Mouse (Mus musculus) macrophage (primary cell): ENCODE results near the gene Krtap5-1. TPM values are rescaled to one million over a fixed set of nuclear protein-coding genes. Genes with fewer than 3 reads are reported as not detected.
A peak's percentile ranks its signal among the peaks of the same experiment; 100 is the strongest.
"Not testable (repeated sequence)": the region's sequence is repeated elsewhere in the genome, so short reads cannot be mapped to it uniquely, and the experiment has no call there.

ENCODE experiments used
- H3K27ac ChIP-seq: fragments of 350-480 bp; formaldehyde crosslinking; 2 replicates; pipeline ENCODE4 v1.9.0; 2021
- H3K36me3 ChIP-seq: fragments of 350-480 bp; formaldehyde crosslinking; 2 replicates; pipeline ENCODE4 v1.9.0; 2021; ENCODE audit errors: inconsistent target
- H3K4me3 ChIP-seq: fragments of 350-480 bp; formaldehyde crosslinking; 2 replicates; pipeline ENCODE4 v1.9.0; 2021; ENCODE audit errors: inconsistent target
- H3K79me2 ChIP-seq: fragments of 350-480 bp; formaldehyde crosslinking; 2 replicates; pipeline ENCODE4 v1.9.0; 2021; ENCODE audit errors: inconsistent target
- WGBS: methylation state at CpG from one replicate; pipeline ENCODE4 v1.1.7; 2026; ENCODE audit warnings: inconsistent platforms; ENCODE audit not compliant: missing documents; 5-methylcytosine and 5-hydroxymethylcytosine counted together
- polyA plus RNA-seq: library from polyadenylated mRNA; stranded (reverse); fragments of 250-400 nt; gene quantifications from 3 replicates; pipeline ENCODE4 v1.2.4, GENCODE M21; 2018; ENCODE audit warnings: inconsistent platforms

The Krtap5-1 gene
- polyA plus RNA-seq, 1 experiment from 2014 or later: not detected

DNA sequence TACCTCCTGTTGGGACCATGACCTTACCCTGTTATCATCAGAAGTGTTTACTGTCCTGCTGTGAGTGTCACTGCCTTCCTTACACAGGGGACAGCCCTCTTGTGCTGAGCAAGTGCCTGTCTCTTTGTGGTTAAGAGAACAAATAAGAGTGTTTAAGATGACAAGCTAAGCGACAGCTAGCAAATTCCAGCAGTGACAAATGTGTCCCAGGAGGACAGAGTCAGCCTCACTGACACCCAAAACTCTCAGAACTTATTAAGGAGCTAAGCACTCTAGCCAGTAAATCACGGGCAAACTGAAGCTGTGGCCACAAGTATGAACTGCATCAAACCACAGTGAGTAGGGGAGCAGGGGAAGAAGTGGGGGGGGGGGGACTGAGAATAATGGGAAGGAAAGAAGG is 24.0 kb upstream of the Krtap5-1 start:
- H3K4me3 ChIP-seq: no peak overlapping the region
- no peak overlapping the region for H3K27ac ChIP-seq
- H3K36me3 ChIP-seq: no peaks in the 10 kb centered on the region
- no peaks in the 10 kb centered on the region for H3K79me2 ChIP-seq
- WGBS: 56% methylated on average over 1 of the region's 2 CpGs

DNA sequence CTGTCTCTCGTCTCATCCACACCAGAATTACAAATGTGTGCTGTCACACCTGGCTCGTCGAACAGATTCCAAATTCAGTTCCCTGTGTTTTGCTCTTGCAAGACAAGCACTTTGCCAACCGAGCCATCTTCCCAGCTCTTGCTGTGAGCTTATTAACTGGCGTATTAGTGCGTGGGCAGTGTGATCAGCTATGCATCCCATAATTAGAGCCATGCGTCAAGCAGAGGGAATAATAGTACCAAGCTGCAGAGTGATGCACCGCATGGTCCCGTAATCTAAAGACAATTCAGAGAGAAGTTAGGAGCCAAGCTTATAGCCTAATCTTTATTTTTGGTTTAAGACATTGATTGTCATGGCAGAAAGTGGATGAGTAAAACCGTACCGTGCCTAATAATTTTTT is 22.2 kb upstream of the Krtap5-1 start:
- H3K27ac ChIP-seq: no peak overlapping the region
- 96% methylated on average over 11 of the region's 11 CpGs for WGBS
- H3K36me3 ChIP-seq: no peaks in the 10 kb centered on the region
- H3K4me3 ChIP-seq: no peak overlapping the region
- H3K79me2 ChIP-seq: no peaks in the 10 kb centered on the region

DNA sequence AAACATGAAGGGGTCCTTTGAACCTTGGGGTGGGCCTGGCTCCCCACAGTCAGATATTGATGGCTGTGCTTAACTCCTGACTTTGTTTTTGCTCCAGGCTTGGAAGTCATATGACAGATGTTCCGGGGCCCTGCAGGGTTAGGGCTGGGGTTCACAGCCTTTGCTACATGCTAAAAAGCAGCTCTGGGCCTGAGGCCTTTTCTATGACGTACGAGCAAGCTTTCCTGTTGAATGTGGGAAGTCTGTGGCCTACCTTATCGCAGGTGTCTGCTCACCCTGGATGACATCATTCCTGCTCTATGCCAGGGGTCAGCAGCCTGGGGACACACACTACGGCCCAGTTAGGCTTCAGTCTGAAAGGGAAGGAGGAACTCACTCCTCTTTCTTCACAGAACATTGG is 20.3 kb upstream of the Krtap5-1 start:
- Histone ChIP-seq H3K79me2 (no peaks in the 10 kb centered on the region), H3K27ac (no peak overlapping the region), H3K36me3 (no peaks in the 10 kb centered on the region), H3K4me3 (no peak overlapping the region)
- WGBS: 92% methylated on average over 4 of the region's 5 CpGs

DNA sequence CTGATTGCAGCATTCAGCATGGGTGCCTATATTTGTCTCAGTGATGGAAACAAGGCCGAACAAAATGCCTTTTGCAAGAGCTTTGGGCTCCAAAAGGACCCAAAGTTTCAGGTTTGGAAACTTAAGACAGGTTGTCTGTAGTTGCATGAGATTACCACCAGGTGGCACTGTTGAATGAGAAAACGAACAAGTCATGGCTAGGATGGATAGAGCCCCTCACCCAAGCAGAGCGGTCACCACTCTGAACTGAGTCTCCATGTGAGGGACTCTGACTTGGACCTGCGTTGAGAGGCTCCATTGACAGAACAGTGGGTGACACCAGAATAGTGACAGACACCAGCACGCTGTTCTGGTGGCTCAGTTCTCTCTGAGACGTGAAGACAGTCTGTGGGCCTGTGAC is 19.6 kb upstream of the Krtap5-1 start:
- 45% methylated on average over 6 of the region's 6 CpGs for WGBS
- no peak overlapping the region for H3K27ac ChIP-seq

DNA sequence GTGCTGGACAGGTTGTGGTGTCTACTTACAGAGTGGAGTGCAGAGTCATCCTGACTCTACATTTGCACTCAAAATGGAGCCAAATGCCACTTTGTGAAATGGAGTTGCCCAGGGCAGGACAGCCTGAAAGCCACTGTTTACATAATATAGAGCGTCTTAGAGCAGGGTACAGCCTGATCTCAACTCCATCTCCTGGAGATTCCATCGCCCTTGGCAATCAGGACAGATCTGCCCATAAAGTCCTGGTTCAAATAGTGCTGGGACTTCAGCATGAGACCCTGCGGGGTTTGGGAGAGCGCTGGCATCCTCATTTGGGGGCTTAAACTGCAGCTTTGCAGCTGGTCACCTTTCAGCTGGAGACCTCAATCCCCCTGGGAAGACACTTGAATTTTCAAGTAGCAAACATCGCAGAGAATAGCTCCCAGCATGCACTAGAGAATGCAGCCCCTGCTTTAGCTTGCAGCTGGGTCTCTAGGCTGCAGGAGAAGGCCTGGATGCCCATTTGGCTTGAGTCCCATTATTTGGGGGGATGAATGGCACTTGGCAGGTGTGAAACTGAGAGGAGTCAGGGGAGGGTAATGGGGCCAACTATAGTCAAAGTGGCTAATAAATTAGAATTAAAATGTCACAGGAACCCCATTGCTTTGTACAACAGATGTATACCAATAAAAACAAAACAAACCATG is 17.8 kb upstream of the Krtap5-1 start:
- WGBS: 89% methylated on average over 5 of the region's 5 CpGs
- no peak overlapping the region for H3K4me3 ChIP-seq

More for the DNA sequence above, 19.6 kb upstream of the Krtap5-1 start:
- Histone ChIP-seq H3K79me2 (no peaks in the 10 kb centered on the region), H3K36me3 (no peaks in the 10 kb centered on the region), H3K4me3 (no peak overlapping the region)

DNA sequence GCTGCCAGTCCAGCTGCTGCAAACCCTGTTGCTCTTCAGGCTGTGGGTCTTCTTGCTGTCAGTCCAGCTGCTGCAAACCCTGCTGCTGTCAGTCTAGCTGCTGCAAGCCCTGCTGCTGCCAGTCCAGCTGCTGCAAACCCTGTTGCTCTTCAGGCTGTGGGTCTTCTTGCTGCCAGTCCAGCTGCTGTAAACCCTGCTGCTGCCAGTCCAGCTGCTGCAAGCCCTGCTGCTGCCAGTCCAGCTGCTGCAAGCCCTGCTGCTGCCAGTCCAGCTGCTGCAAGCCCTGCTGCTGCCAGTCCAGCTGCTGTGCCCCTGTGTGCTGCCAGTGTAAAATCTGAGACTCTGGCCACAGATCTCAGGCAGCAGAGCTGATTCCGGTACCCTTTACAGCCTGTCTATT is 7.0 kb upstream of the Krtap5-1 start:
- H3K36me3 ChIP-seq, H3K4me3 ChIP-seq, H3K27ac ChIP-seq, H3K79me2 ChIP-seq: not testable (repeated sequence)
- 76% methylated on average over 1 of the region's 1 CpGs for WGBS

More for the DNA sequence above, 17.8 kb upstream of the Krtap5-1 start:
- no peak overlapping the region for H3K27ac ChIP-seq
- H3K36me3 ChIP-seq: no peaks in the 10 kb centered on the region
- H3K79me2 ChIP-seq: no peaks in the 10 kb centered on the region

DNA sequence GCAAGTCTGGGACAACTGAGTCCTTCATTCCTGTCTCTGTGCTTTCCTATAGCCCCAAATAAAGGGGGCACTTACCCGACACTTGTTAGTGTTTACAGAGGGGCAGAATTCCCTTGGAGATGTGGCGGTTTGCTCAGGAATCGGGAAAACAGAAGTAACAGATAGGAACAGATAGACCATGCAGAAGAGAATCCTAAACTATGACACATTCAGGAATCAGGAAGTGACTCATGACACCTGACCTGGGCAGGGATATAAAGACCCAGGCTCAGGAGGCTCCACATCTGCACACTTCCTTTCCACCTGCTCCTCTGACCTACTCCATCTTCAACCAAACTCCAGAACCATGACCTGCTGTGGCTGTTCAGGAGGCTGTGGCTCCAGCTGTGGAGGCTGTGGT is 6.3 kb upstream of the Krtap5-1 start, which contains the start of gene Krtap5-4:
TSS of gene Krtap5-4 (plus strand) at position 301 of the 400 bp plus-strand sequence.
- no peaks in the 10 kb centered on the region for H3K36me3 ChIP-seq
- H3K27ac ChIP-seq: no peak within 1 kb of the TSS
- WGBS: 41% methylated on average over 3 of the region's 3 CpGs
- no peak within 1 kb of the TSS for H3K4me3 ChIP-seq
- H3K79me2 ChIP-seq: no peaks in the 10 kb centered on the region

DNA sequence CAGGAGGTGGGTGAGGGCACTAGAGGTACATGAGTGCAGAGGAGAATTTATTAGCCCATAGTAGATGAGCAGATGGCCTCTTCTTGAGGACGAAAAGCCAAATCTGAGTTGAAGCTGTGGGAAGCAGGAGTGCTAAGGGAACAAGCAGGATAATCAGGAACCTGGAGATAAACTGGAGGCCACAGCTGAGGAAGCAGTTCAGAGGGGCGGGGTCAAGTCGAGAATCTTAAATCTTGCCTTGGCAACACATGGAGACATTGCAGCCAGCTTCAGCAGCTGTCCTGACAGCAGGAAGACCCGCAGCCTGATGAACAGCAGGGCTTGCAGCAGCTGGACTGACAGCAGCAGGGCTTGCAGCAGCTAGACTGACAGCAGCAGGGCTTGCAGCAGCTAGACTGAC is 810 bp downstream of the Krtap5-1 start:
- not testable (repeated sequence) for H3K27ac ChIP-seq, H3K36me3 ChIP-seq, H3K79me2 ChIP-seq, H3K4me3 ChIP-seq
- 37% methylated on average over 4 of the region's 4 CpGs for WGBS

DNA sequence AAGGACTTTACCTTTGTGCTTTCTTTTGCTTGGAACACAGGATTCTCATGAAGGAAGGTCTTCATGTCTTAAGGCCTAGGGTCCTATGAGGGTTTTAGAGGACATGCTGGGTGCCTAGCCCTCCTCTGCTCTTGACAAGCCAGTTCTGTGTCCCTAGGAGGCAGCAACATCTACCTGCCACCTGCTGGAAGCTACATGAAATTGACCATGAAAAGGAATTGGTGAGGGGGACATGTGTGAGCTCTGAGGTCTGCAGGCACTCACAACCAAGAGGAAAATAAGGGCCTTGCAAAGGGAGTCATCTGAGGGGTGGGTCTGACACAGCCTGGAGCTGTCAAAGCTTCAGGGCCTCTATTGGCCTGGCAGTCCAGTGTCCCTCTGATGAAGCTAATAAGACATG is 1.5 kb downstream of the Krtap5-1 start:
- Histone ChIP-seq H3K36me3 (no peaks in the 10 kb centered on the region), H3K27ac (no peak overlapping the region), H3K79me2 (no peaks in the 10 kb centered on the region), H3K4me3 (no peak overlapping the region)

DNA sequence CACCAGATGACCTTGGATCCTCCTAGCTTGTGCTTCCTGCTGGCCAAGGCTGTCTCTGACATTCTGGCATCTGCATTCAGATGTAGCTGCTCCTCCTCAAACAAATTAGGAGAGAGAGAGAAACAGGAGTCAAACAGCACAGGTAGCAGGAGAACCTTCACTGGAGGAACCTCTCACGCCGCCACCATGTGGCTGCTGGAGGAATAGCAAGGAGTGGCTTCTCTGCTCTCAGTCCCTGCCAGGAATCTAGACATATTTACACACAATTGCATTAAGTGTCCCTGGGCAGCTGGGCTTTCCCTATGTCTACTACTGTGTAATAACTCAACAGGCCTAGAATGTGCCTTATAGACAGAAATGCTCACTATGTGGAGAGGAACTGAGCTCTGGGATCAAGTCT is 3.1 kb downstream of the Krtap5-1 start:
- WGBS: no CpG with 5 or more reads among the region's 2 CpGs
- not testable (repeated sequence) for H3K79me2 ChIP-seq

DNA sequence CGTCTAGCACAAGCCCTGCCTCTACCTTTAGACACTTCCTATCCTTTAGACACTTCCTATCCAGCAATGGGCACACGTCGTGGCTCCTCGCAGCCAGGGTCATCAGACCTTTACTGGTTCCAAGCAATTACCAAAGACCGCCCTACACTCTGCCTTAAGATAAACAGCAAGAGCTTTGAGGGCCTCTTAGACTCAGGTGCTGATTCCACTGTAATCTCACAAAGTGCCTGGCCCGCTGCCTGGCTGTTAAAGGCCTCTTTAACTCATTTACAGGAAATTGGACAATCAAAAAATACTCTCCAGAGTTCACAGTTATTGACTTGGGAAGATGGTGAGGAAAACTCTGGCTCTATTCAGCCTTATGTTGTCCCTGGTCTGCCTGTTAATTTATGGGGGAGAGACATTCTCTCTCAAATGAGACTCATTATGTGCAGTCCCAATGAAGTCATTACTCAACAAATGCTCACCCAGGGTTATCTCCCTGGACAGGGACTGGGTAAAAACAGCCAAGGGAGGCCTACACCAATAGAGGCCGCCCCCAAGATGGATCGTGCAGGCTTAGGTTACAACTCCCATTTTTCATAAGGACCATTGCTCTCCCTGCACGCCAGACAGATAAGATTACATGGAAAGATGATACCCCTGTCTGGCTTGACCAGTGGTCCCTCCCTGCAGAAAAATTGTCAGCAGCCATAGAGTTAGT is 10.9 kb downstream of the Krtap5-1 start:
- H3K36me3 ChIP-seq, H3K27ac ChIP-seq, H3K4me3 ChIP-seq, H3K79me2 ChIP-seq: not testable (repeated sequence)
- 92% methylated on average over 9 of the region's 9 CpGs for WGBS

More for the DNA sequence above, 3.1 kb downstream of the Krtap5-1 start:
- not testable (repeated sequence) for H3K36me3 ChIP-seq, H3K4me3 ChIP-seq, H3K27ac ChIP-seq

DNA sequence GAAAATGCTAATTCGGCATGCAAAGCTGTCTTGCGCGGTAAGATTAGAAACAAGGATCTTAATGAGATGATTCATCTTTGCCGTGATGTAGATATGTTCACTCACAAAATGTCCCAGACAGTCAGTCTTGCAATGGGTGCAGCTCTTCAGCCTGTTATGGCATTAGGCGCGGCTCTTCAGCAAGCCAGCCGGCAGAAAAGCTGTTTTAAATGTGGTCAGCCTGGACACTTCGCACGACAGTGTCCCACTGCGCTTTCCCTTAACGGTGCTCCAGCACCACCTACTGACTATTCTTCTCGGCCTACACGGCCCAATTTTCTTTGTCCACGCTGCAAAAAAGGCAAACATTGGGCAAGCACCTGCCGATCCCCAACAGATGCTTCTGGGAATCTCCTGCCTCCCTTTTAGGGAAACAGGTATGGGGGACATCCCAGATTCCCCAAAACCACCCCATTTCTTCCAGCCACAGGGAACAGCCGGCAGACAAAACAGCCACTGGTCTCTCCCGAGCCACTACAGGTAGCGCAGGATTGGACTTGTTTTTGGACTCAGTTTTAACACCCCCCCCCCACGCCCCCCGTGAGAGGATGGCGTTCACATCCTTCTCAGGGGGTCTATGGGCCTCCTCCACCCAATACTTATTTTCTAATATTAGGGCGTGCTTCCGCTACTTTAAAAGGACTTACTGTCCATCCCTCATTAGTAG is 11.6 kb downstream of the Krtap5-1 start:
- Histone ChIP-seq H3K4me3 (no peak overlapping the region), H3K79me2 (no peaks in the 10 kb centered on the region), H3K36me3 (no peaks in the 10 kb centered on the region), H3K27ac (no peak overlapping the region)
- WGBS: 28% methylated on average over 23 of the region's 23 CpGs

DNA sequence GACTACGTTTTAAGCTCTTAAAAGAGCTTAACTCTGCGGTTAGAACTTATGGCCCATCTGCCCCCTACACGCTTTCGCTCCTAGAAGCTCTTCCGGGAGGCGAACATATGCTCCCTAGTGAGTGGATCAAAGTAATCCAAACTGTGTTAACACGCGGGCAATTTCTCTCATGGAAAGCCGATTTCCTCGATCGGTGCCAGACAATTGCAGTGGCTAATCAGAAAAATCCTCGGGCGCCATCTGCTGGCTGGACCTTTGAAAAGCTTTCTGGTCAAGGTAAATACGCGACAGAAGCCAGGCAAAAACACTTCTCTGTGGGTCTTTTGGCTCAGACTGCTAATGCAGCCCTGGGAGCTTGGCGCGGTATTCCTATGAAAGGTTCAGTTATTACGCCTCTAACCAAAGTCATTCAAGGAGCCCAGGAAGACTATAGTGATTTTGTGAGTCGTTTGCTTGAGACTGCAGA is 12.3 kb downstream of the Krtap5-1 start:
- H3K36me3 ChIP-seq: no peaks in the 10 kb centered on the region
- WGBS: under 1% methylated on average over 19 of the region's 19 CpGs
- no peaks in the 10 kb centered on the region for H3K79me2 ChIP-seq
- no peak overlapping the region for H3K27ac ChIP-seq
- peak overlapping the region; percentile 53 for H3K4me3 ChIP-seq

DNA sequence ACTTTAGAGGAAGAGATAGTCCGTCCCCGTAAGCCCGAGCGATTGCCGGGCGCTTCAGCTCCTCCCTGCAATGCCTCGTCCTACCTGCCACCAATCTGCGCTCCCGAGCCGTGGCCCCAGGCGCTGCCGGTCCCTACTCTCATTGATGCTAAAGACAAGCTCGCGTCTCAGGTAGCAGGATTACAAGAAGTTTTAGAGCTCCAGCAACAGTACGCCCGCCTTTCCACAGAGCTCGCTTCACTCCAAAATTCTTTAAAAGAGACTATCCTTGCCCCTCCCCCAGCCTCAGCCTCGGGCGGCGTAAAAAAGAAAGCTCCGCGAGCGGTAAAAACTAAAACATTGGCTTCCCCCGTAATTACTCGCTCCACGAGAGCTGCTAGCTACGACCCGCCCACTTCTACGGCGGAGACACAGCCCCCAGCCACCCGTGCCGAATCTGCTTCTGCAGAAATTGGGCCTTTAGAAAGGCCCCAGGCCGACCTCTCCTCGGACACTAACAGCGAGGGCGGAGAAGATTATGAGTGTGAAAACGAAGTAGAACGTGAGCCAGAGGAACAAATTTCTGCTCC is 12.8 kb downstream of the Krtap5-1 start:
- H3K79me2 ChIP-seq: no peaks in the 10 kb centered on the region
- H3K4me3 ChIP-seq: peak overlapping the region; percentile 53
- WGBS: under 1% methylated on average over 37 of the region's 38 CpGs
- no peaks in the 10 kb centered on the region for H3K36me3 ChIP-seq
- no peak overlapping the region for H3K27ac ChIP-seq

DNA sequence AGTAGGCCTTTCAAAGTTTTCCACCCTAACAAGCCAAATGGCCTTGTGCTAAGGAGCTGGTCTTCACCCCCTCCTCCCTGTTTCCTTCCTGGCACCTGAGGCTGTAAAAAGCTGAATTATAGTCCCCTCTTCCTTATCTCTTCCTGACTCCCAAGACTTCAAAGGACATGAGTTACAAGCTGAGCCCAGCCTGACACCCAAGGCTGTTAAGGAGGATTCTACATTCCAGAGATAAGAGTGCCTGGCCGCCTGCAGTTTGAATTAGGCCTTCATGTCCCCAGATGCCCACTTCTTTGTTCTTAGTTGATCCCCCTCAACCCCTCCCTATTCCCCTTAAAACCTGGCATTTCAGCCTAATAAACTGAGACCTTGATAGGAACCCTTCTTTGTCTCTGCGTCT is 14.1 kb downstream of the Krtap5-1 start:
- WGBS: 100% methylated on average over 1 of the region's 2 CpGs
- not testable (repeated sequence) for H3K27ac ChIP-seq, H3K36me3 ChIP-seq, H3K79me2 ChIP-seq, H3K4me3 ChIP-seq
